Mouse (Mus musculus): Measurements from ENCODE around the gene Intu. TPM values are rescaled to one million over a fixed set of nuclear protein-coding genes. Genes with fewer than 3 reads are reported as not detected.

The Intu gene
- total and polyA plus RNA-seq, 3 experiments: 9.7 to 12.3 TPM; not detected in 1

DNA sequence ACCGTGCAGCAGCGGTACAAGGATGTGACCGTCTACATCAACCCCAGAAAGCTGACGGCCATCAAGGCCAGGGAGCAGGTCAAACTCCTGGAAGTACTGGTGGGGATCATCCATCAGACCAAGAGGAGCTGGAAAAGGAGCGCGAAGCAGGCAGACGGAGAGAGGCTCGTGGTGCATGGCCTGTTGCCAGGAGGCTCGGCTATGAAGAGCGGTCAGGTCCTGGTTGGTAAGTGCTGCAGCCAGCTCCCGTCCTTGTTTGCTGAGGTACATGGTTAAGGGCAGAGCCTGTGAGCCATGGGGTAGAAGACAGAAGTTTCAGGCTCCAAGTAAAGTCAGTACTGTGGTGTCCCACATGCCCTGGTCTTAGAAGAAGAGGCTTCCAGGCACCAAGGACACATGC lies 122.9 kb downstream of the Intu start:
- Histone ChIP-seq H3K27ac (ENCODE audit: control insufficient read depth, low read depth, low read length) (peak overlapping the region; percentile 76), H3K36me3 (ENCODE audit: control insufficient read depth in 1 of 2, insufficient read depth in 2 of 2, low read length in 2 of 2) (peaks cover 0 to 9% of the 10 kb centered on the region in 2 experiments; a peak in 2 of 4 replicates)

GRCm38 (mm10) chr3:40655571-40655970 lies 124.5 kb downstream of the Intu start:
- TF ChIP-seq ZC3H11A (IDR thresholded peaks at IDR 0.05; ENCODE audit: low read depth, low read length) (no peak), ELF1 (IDR thresholded peaks at IDR 0.05; ENCODE audit: low read depth, low read length) (no peak), CHD1 (IDR thresholded peaks at IDR 0.05; ENCODE audit: low read depth, low read length) (no peak), JUND (IDR thresholded peaks at IDR 0.05; ENCODE audit: low read depth, low read length) (no peak), GATA1 (IDR thresholded peaks at IDR 0.05; ENCODE audit: low read depth, low read length) (no peak), BHLHE40 (IDR thresholded peaks at IDR 0.05; ENCODE audit: borderline replicate concordance, low read depth, low read length) (no peak), USF2 (IDR thresholded peaks at IDR 0.05; ENCODE audit: borderline replicate concordance in 1 of 2, insufficient read depth in 1 of 2, low read depth in 1 of 2, low read length in 2 of 2) (no peak), RAD21 (IDR thresholded peaks at IDR 0.05; ENCODE audit: low read depth, low read length) (no peak), ZMIZ1 (IDR thresholded peaks at IDR 0.05; ENCODE audit: low read depth, low read length) (no peak), TAL1 (IDR thresholded peaks at IDR 0.05; ENCODE audit: low read length) (no peak), E2F4 (IDR thresholded peaks at IDR 0.05; ENCODE audit: borderline replicate concordance, low read depth, low read length) (no peak)
- Histone ChIP-seq H3K9ac (ENCODE audit: control insufficient read depth, low read depth, low read length, poor library complexity, severe bottlenecking) (peak overlapping the region; percentile 45), H3K27me3 (ENCODE audit: control insufficient read depth in 1 of 2, insufficient read depth in 2 of 2, low read length in 2 of 2) (no peaks in the 10 kb centered on the region), H3K36me3 (ENCODE audit: control insufficient read depth in 1 of 2, insufficient read depth in 2 of 2, low read length in 2 of 2) (peaks cover 0 to 9% of the 10 kb centered on the region in 2 experiments; a peak in 3 of 4 replicates), H3K27ac (ENCODE audit: control insufficient read depth, low read depth, low read length) (no peak overlapping the region), H3K79me2 (ENCODE audit: control insufficient read depth, insufficient read depth, low read length, poor library complexity) (peaks cover 28% of the 10 kb centered on the region), H3K4me3 (ENCODE audit: control insufficient read depth in 1 of 2, insufficient read depth in 1 of 2, low read depth in 2 of 2, low read length in 2 of 2) (peak overlapping the region; percentile 54 to 84), H3K4me1 (ENCODE audit: control insufficient read depth in 1 of 2, insufficient read depth in 2 of 2, low read length in 2 of 2) (peaks cover 0 to 18% of the 10 kb centered on the region in 2 experiments; a peak in 2 of 4 replicates), H3K9me3 (replicated peaks; ENCODE audit: insufficient read depth, low read length) (no peaks in the 10 kb centered on the region)
- peak; percentile 35 for DNase-seq (ENCODE audit: low read depth, low spot score)

More for the DNA sequence above, 122.9 kb downstream of the Intu start:
- peak; percentile 88 for DNase-seq (ENCODE audit: low read depth, low spot score)
- Histone ChIP-seq H3K79me2 (ENCODE audit: control insufficient read depth, insufficient read depth, low read length, poor library complexity) (peaks cover 28% of the 10 kb centered on the region), H3K27me3 (ENCODE audit: control insufficient read depth in 1 of 2, insufficient read depth in 2 of 2, low read length in 2 of 2) (no peaks in the 10 kb centered on the region), H3K4me3 (ENCODE audit: control insufficient read depth in 1 of 2, insufficient read depth in 1 of 2, low read depth in 2 of 2, low read length in 2 of 2) (peak overlapping the region; percentile 84), H3K4me1 (ENCODE audit: control insufficient read depth in 1 of 2, insufficient read depth in 2 of 2, low read length in 2 of 2) (peaks cover 0 to 18% of the 10 kb centered on the region in 2 experiments; a peak in 2 of 4 replicates), H3K9me3 (replicated peaks; ENCODE audit: insufficient read depth, low read length) (no peaks in the 10 kb centered on the region), H3K9ac (ENCODE audit: control insufficient read depth, low read depth, low read length, poor library complexity, severe bottlenecking) (peak overlapping the region; percentile 77)
- TF ChIP-seq MAX (IDR thresholded peaks at IDR 0.05; ENCODE audit: low read length) (0 out of 2 replicates have a peak, but pooled peaks have one; percentile 5), GATA1 (IDR thresholded peaks at IDR 0.05; ENCODE audit: low read depth, low read length) (no peak), MEF2A (IDR thresholded peaks at IDR 0.05; ENCODE audit: extremely low read depth, insufficient replicate concordance, low read depth, low read length, poor library complexity, severe bottlenecking) (no peak), ETS1 (IDR thresholded peaks at IDR 0.05; ENCODE audit: low read depth, low read length) (0 out of 2 replicates have a peak, but pooled peaks have one; percentile 6), SMC3 (IDR thresholded peaks at IDR 0.05; ENCODE audit: low read depth, low read length) (no peak), MYC (IDR thresholded peaks at IDR 0.05; ENCODE audit: low read depth, low read length) (peak; percentile 15; the same call in 1 of the 2 replicates), ZKSCAN1 (IDR thresholded peaks at IDR 0.05; ENCODE audit: low read depth, low read length) (no peak), MXI1 (IDR thresholded peaks at IDR 0.05; ENCODE audit: low read depth, low read length) (peak; percentile 65), TBP (IDR thresholded peaks at IDR 0.05; ENCODE audit: low read depth, low read length) (0 out of 2 replicates have a peak, but pooled peaks have one; percentile 16)

All from MEL (cell line).